Mouse (Mus musculus) intestine, embryonic 16.5 days (tissue): Measurements from ENCODE around the gene Lrrc10b. TPM values are rescaled to one million over a fixed set of nuclear protein-coding genes. Genes with fewer than 3 reads are reported as not detected.
A peak's percentile ranks its signal among the peaks of the same experiment; 100 is the strongest.

Experiments
- ATAC-seq: fragments of 200-750 bp; cut with Nextera tagmentation; 2 replicates; pipeline ENCODE4 v1.8.0; 2017; ENCODE audit warnings: moderate TSS enrichment, moderate library complexity
- H3K27ac ChIP-seq: fragments of 300-500 bp; sonication (generic); 2 replicates; pipeline ENCODE4 v1.5.1; 2014; ENCODE audit warnings: mild to moderate bottlenecking, low read length
- H3K27me3 ChIP-seq: fragments of 300-500 bp; sonication (generic); replicated peaks from 2 replicates; pipeline ENCODE4 v1.6.1; 2014; ENCODE audit warnings: low read length, control low read depth, mixed read lengths; ENCODE audit not compliant: control insufficient read depth, insufficient read depth
- H3K36me3 ChIP-seq: fragments of 300-500 bp; sonication (generic); 2 replicates; pipeline ENCODE4 v1.6.1; 2014; ENCODE audit warnings: low read length, control low read depth; ENCODE audit not compliant: control insufficient read depth, insufficient read depth
- H3K4me1 ChIP-seq: fragments of 300-500 bp; sonication (generic); 2 replicates; pipeline ENCODE4 v1.6.1; 2014; ENCODE audit warnings: low read length, control low read depth, mixed read lengths; ENCODE audit not compliant: control insufficient read depth, insufficient read depth
- H3K4me2 ChIP-seq: fragments of 300-500 bp; sonication (generic); 2 replicates; pipeline ENCODE4 v1.6.1; 2014; ENCODE audit warnings: low read depth, low read length, control low read depth
- H3K4me3 ChIP-seq: fragments of 300-500 bp; sonication (generic); 2 replicates; pipeline ENCODE4 v1.5.1; 2014; ENCODE audit warnings: mild to moderate bottlenecking, low read length
- H3K9ac ChIP-seq: fragments of 300-500 bp; sonication (generic); 2 replicates; pipeline ENCODE4 v1.6.1; 2014; ENCODE audit warnings: low read depth, low read length
- H3K9me3 ChIP-seq: fragments of 300-500 bp; sonication (generic); 2 replicates; pipeline ENCODE4 v1.6.1; 2016; ENCODE audit warnings: low read length, control low read depth; ENCODE audit not compliant: control insufficient read depth
- WGBS: fragments of 180-500 bp; shearing (Covaris S2); extraction: QIAGEN DNeasy Blood & Tissue Kit; methylation state at CpG from one replicate; pipeline ENCODE4 v1.1.7; 2014; 5-methylcytosine and 5-hydroxymethylcytosine counted together
- polyA plus RNA-seq: library from polyadenylated mRNA; unstranded; fragments of >200 nt; fragmentation: Nextera tagmentation; extraction: Ambion mirVana; gene quantifications from 2 replicates; pipeline ENCODE4 v1.2.1, GENCODE M21; 2015

Gene Lrrc10b
- polyA plus RNA-seq = 0.18 and 0.55 TPM in 2 replicates

GRCm38 (mm10) chr19:10456752-10457483 lies at the start of gene Lrrc10b:
TSS of gene Lrrc10b (minus strand) at chr19:10457473.
- H3K9ac ChIP-seq = peak within 1 kb of the TSS; percentile 63
- H3K9me3 ChIP-seq = no peaks in the 10 kb centered on the region
- peak within 1 kb of the TSS; percentile 95 for H3K4me2 ChIP-seq
- peak; percentile 72 for ATAC-seq
- H3K4me1 ChIP-seq = peaks cover 18% of the 10 kb centered on the region
- H3K36me3 ChIP-seq = no peaks in the 10 kb centered on the region
- H3K27me3 ChIP-seq = peaks cover 58% of the 10 kb centered on the region
- H3K4me3 ChIP-seq = peak within 1 kb of the TSS; percentile 55
- H3K27ac ChIP-seq = peak within 1 kb of the TSS; percentile 41; the same call in 1 of the 2 replicates
- WGBS = under 1% methylated on average over 84 of the region's 96 CpGs

DNA sequence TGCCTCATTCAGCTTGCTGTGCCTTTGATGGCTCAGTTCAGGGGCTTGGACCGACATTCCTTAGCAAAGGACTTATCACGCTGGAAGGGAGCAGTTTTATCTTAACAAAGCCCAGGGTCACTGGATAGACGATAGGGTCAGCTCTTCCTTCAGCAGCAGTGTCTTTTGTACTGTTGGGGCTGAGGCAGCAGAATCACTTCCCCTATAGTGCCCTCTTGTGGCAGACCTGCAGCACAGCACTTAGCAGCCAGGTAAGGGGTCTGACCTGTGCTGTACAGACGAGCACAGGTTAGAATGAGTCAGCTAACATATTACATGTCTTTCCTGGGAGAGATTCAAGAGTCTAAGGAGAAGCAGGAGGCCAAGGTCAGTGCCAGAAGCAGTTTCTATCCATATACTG lies 45.3 kb upstream of the Lrrc10b start:
- H3K4me3 ChIP-seq = no peak overlapping the region
- H3K27ac ChIP-seq = no peak overlapping the region
- no peaks in the 10 kb centered on the region for H3K9me3 ChIP-seq
- H3K4me1 ChIP-seq = no peaks in the 10 kb centered on the region
- H3K27me3 ChIP-seq = no peaks in the 10 kb centered on the region
- no peak overlapping the region for H3K4me2 ChIP-seq
- ATAC-seq = peak; percentile 77
- 7% methylated on average over 4 of the region's 4 CpGs for WGBS
- no peak overlapping the region for H3K9ac ChIP-seq
- peaks cover 11% of the 10 kb centered on the region for H3K36me3 ChIP-seq

GRCm38 (mm10) chr19:10500581-10500980 lies 43.3 kb upstream of the Lrrc10b start:
- Histone ChIP-seq H3K4me2 (no peak overlapping the region), H3K27ac (no peak overlapping the region), H3K9me3 (no peaks in the 10 kb centered on the region), H3K4me3 (no peak overlapping the region), H3K9ac (no peak overlapping the region), H3K27me3 (no peaks in the 10 kb centered on the region), H3K36me3 (peaks cover 11% of the 10 kb centered on the region), H3K4me1 (no peaks in the 10 kb centered on the region)
- WGBS = 65% methylated on average over 8 of the region's 8 CpGs
- no peak for ATAC-seq

GRCm38 (mm10) chr19:10497512-10498160 lies 40.4 kb upstream of the Lrrc10b start:
- no peak overlapping the region for H3K4me3 ChIP-seq
- WGBS = 45% methylated on average over 8 of the region's 8 CpGs
- H3K27me3 ChIP-seq = no peaks in the 10 kb centered on the region
- H3K36me3 ChIP-seq = peaks cover 11% of the 10 kb centered on the region
- no peaks in the 10 kb centered on the region; the same call in 1 of the 2 replicates for H3K4me1 ChIP-seq
- H3K9me3 ChIP-seq = no peaks in the 10 kb centered on the region
- ATAC-seq = peak; percentile 7; the same call in 1 of the 2 replicates
- H3K9ac ChIP-seq = no peak overlapping the region
- H3K27ac ChIP-seq = no peak overlapping the region
- no peak overlapping the region for H3K4me2 ChIP-seq

DNA sequence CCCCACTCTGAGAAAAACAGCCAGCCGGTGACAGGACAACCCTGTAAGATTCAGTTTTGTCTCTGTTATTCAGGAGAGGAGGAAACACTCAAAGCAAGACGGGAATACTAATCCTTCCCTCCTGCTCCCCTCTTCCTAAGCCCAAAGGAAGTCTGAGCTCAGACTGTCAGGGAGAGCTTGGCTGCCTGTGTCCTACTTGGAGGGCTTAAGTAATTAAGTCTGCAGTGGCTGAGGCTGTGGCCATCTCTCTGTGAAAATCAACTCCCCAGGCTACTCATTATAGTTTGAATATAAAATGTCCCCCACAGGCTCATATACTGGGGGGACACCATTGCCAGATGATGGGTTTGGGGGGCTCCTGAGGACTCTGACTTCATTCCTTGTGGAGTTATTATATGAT lies 39.7 kb upstream of the Lrrc10b start:
- Histone ChIP-seq H3K4me1 (peaks cover 5% of the 10 kb centered on the region; the same call in 1 of the 2 replicates), H3K9ac (no peak overlapping the region), H3K27ac (no peak overlapping the region), H3K4me3 (no peak overlapping the region), H3K9me3 (no peaks in the 10 kb centered on the region), H3K4me2 (no peak overlapping the region), H3K36me3 (peaks cover 9% of the 10 kb centered on the region), H3K27me3 (no peaks in the 10 kb centered on the region)
- 69% methylated on average over 2 of the region's 2 CpGs for WGBS
- no peak for ATAC-seq

DNA sequence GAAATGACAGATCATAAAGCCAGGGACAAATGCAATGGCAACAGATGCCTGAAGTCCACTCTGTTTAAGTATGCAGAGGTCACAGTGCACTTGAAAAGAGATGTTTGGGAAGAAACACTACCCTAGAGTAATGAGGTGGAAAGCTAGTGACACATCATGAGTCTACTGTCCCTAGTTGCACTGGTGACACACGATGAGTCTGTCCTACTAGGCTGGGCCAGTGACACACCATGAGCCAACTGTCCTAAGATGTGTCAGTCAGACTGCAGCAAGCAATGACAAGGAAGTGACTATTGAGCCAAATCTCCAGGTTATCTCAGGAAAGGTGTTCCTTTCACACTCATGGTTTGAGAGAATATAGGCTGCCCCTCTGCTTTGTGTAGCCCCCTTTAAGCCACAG lies 38.4 kb upstream of the Lrrc10b start:
- H3K4me2 ChIP-seq = no peak overlapping the region
- no peaks in the 10 kb centered on the region; the same call in 1 of the 2 replicates for H3K36me3 ChIP-seq
- no peak overlapping the region for H3K4me3 ChIP-seq
- ATAC-seq = no peak
- H3K4me1 ChIP-seq = peaks cover 6% of the 10 kb centered on the region; the same call in 1 of the 2 replicates
- 87% methylated on average over 1 of the region's 1 CpGs for WGBS
- no peak overlapping the region for H3K27ac ChIP-seq
- no peak overlapping the region for H3K9ac ChIP-seq
- no peaks in the 10 kb centered on the region for H3K9me3 ChIP-seq
- no peaks in the 10 kb centered on the region for H3K27me3 ChIP-seq

DNA sequence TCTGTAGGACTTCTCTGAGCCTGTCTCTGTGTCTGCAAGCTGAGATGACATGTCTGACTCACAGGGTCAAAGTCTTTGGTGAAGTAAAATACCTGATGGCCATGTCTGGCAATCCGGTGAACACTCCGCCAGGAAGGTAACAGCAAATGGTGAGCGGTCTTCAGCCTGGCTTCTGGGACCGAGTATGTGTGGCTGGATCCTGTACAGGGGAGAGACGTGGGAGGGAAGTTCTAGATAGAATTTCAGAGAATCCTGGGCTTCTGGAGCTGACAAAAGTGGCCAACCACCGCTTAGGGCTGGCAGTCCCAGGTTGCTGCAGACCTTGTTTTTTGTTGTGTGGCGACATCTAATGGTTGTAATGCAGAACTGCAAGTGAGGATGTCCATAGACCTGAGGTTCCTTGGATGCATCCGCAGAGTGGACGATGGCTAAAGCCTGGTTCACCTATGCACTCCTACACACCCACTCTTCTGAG lies 29.0 kb upstream of the Lrrc10b start:
- H3K36me3 ChIP-seq = no peaks in the 10 kb centered on the region
- H3K27me3 ChIP-seq = no peaks in the 10 kb centered on the region
- H3K9me3 ChIP-seq = no peaks in the 10 kb centered on the region
- H3K27ac ChIP-seq = no peak overlapping the region
- H3K4me1 ChIP-seq = peaks cover 19% of the 10 kb centered on the region
- peak overlapping the region; percentile 47 for H3K4me2 ChIP-seq
- H3K4me3 ChIP-seq = no peak overlapping the region; the same call in 1 of the 2 replicates
- no peak overlapping the region; the same call in 1 of the 2 replicates for H3K9ac ChIP-seq
- ATAC-seq = peak; percentile 76
- WGBS = 16% methylated on average over 9 of the region's 9 CpGs

GRCm38 (mm10) chr19:10482703-10483102 lies 25.4 kb upstream of the Lrrc10b start, which contains the start of gene Ppp1r32:
TSS of gene Ppp1r32 (minus strand) at chr19:10482928.
- Histone ChIP-seq H3K27me3 (no peaks in the 10 kb centered on the region), H3K4me2 (0 out of 2 replicates have a peak within 1 kb of the TSS, but pooled peaks have one; percentile 2), H3K27ac (no peak within 1 kb of the TSS), H3K9me3 (no peaks in the 10 kb centered on the region), H3K9ac (0 out of 2 replicates have a peak within 1 kb of the TSS, but pooled peaks have one; percentile 24), H3K4me3 (no peak within 1 kb of the TSS), H3K36me3 (no peaks in the 10 kb centered on the region), H3K4me1 (peaks cover 21% of the 10 kb centered on the region)
- WGBS = 28% methylated on average over 6 of the region's 6 CpGs
- ATAC-seq = peak; percentile 62

GRCm38 (mm10) chr19:10479541-10479940 lies 22.3 kb upstream of the Lrrc10b start:
- Histone ChIP-seq H3K4me2 (no peak overlapping the region), H3K36me3 (no peaks in the 10 kb centered on the region), H3K27ac (peak overlapping the region; percentile 62; the same call in 1 of the 2 replicates), H3K4me3 (no peak overlapping the region), H3K9me3 (no peaks in the 10 kb centered on the region), H3K4me1 (peaks cover 21% of the 10 kb centered on the region), H3K9ac (peak overlapping the region; percentile 24; the same call in 1 of the 2 replicates), H3K27me3 (no peaks in the 10 kb centered on the region)
- WGBS = 50% methylated on average over 4 of the region's 4 CpGs
- peak; percentile 84 for ATAC-seq
